Mouse (Mus musculus) olfactory bulb, adult 2 months (tissue): ENCODE measurements around the gene C8g.

ENCODE experiments used
- CTCF ChIP-seq: fragments of 200-500 bp; IDR thresholded peaks from 2 replicates; pipeline ENCODE4 v1.5.1; 2012; ENCODE audit warnings: low read depth, mild to moderate bottlenecking, low read length, moderate library complexity; ENCODE audit not compliant: insufficient read depth
- POLR2A ChIP-seq: fragments of 200-500 bp; IDR thresholded peaks from 2 replicates; pipeline ENCODE4 v1.6.1; 2012; ENCODE audit warnings: mild to moderate bottlenecking, low read depth, low read length, moderate library complexity; ENCODE audit not compliant: insufficient read depth

DNA sequence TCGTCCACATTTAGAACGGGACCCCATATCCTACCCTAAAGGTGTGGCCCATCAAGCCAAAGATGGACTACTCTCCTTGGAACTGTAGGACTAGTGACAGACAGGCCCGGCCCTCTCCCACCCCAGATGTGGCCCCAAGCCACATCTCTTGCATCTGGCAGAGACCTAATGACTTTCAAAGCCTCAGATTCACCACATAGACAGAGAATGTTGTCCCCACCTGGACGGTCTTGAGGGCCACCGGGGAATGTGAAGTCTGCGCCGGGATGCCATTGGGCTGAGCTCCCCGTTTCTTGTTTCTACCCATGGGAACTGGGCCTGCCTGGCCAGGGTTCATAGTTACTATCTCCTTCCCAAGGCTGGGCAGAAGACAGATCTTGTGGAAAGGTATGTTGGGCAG, 24.0 kb downstream of the C8g start:
- TF ChIP-seq POLR2A (no peak), CTCF (no peak)
